ENCODE assay signal across 13 mouse cellular contexts in genomic region chr3:56045659-56046336, GRCm38 (mm10).
DNase-seq lines count a peak whose midpoint lies in the region; ATAC-seq and TF ChIP-seq lines count a peak whose summit lies in the region.
"Had no signal": no experiment of that assay in that cellular context is flagged by ENCODE, and none has a peak within 500 bp of the region (broad histone marks: within the 10 kb centered on the region; RNA-seq: fewer than 3 reads in every experiment).

No protein-coding gene starts in this region.

- TF ChIP-seq CTCF in gastrocnemius, adult 2 months (IDR thresholded peaks at IDR 0.05), result no peak
- no peak for TF ChIP-seq CTCF in midbrain, postnatal 0 days (IDR thresholded peaks at IDR 0.05)

- no peak overlapping the region for H3K4me3 ChIP-seq in gastrocnemius, adult 2 months
- H3K4me3 ChIP-seq in lung, embryonic 16.5 days (ENCODE audit: low read length), result no peak overlapping the region
- H3K4me3 ChIP-seq in forebrain, embryonic 14.5 days (ENCODE audit: low read depth, low read length), result no peak overlapping the region
- no peak overlapping the region for H3K4me3 ChIP-seq in midbrain, postnatal 0 days (ENCODE audit: low read depth, low read length)
- H3K4me3 ChIP-seq: forebrain, embryonic 12.5 days; midbrain, embryonic 10.5 days had no signal

- H3K4me1 ChIP-seq in lung, embryonic 16.5 days (replicated peaks; ENCODE audit: control insufficient read depth, insufficient read depth, low read length), result peaks cover 7% of the 10 kb centered on the region
- H3K4me1 ChIP-seq in forebrain, embryonic 14.5 days (ENCODE audit: control insufficient read depth, insufficient read depth, low read length), result no peaks in the 10 kb centered on the region
- H3K4me1 ChIP-seq in midbrain, postnatal 0 days (ENCODE audit: insufficient read depth, low read length), result no peaks in the 10 kb centered on the region
- H3K4me1 ChIP-seq: forebrain, embryonic 12.5 days; midbrain, embryonic 10.5 days had no signal

- 47% methylated on average over 5 of the region's 5 CpGs for WGBS in lung, embryonic 16.5 days
- 91% methylated on average over 5 of the region's 5 CpGs for WGBS in forebrain, embryonic 14.5 days
- WGBS in midbrain, postnatal 0 days, result 94% methylated on average over 5 of the region's 5 CpGs

- H3K27me3 ChIP-seq in lung, embryonic 16.5 days (ENCODE audit: control insufficient read depth, insufficient read depth, low read depth, low read length), result no peaks in the 10 kb centered on the region
- no peaks in the 10 kb centered on the region for H3K27me3 ChIP-seq in forebrain, embryonic 14.5 days (replicated peaks; ENCODE audit: control insufficient read depth, insufficient read depth, low read length)
- no peaks in the 10 kb centered on the region for H3K27me3 ChIP-seq in midbrain, postnatal 0 days (ENCODE audit: insufficient read depth, low read length)
- H3K27me3 ChIP-seq: CH12.LX; forebrain, embryonic 12.5 days had no signal

- H3K9me3 ChIP-seq in lung, embryonic 16.5 days (ENCODE audit: control insufficient read depth, low read length), result no peaks in the 10 kb centered on the region
- H3K9me3 ChIP-seq in forebrain, embryonic 14.5 days (replicated peaks; ENCODE audit: control insufficient read depth, low read length), result no peaks in the 10 kb centered on the region
- no peaks in the 10 kb centered on the region for H3K9me3 ChIP-seq in midbrain, postnatal 0 days (ENCODE audit: low read length)
- H3K9me3 ChIP-seq: forebrain, embryonic 12.5 days; midbrain, embryonic 10.5 days had no signal

- peak; percentile 16 for DNase-seq in gastrocnemius, adult 2 months
- DNase-seq in gastrocnemius, postnatal 25 days, result no peak
- DNase-seq in 3T3-L1 (ENCODE audit: low read depth, low spot score), result peak; percentile 22
- peak; percentile 2 to 11 for DNase-seq in adrenal gland, postnatal 36 days
- DNase-seq in forebrain, embryonic 14.5 days (ENCODE audit: low spot score), result no peak
- no peak for DNase-seq in midbrain, postnatal 0 days (ENCODE audit: low spot score)
- DNase-seq in embryo, embryonic 10 days (ENCODE audit: low spot score), result no peak
- DNase-seq: gastrocnemius, postnatal 36 days; right cerebral cortex, postnatal 25 days had no signal

- H3K9ac ChIP-seq in lung, embryonic 16.5 days (ENCODE audit: low read length), result no peak overlapping the region
- H3K9ac ChIP-seq in forebrain, embryonic 14.5 days (ENCODE audit: low read length), result no peak overlapping the region
- H3K9ac ChIP-seq in midbrain, postnatal 0 days (replicated peaks; ENCODE audit: low read length, poor library complexity, severe bottlenecking), result no peak overlapping the region
- H3K9ac ChIP-seq: forebrain, embryonic 12.5 days had no signal

- peak; percentile 95 for ATAC-seq in lung, embryonic 16.5 days (ENCODE audit: low read depth)
- no peak for ATAC-seq in forebrain, embryonic 14.5 days
- no peak for ATAC-seq in midbrain, postnatal 0 days (ENCODE audit: low FRiP score)

- H3K27ac ChIP-seq in gastrocnemius, adult 2 months, result no peak overlapping the region
- peak overlapping the region; percentile 50 for H3K27ac ChIP-seq in lung, embryonic 16.5 days (ENCODE audit: low read length)
- no peak overlapping the region for H3K27ac ChIP-seq in forebrain, embryonic 14.5 days (ENCODE audit: low read depth, low read length)
- no peak overlapping the region for H3K27ac ChIP-seq in midbrain, postnatal 0 days (ENCODE audit: low read depth, low read length)
- H3K27ac ChIP-seq: forebrain, embryonic 12.5 days; midbrain, embryonic 10.5 days had no signal

- no peaks in the 10 kb centered on the region for H3K36me3 ChIP-seq in lung, embryonic 16.5 days (ENCODE audit: control insufficient read depth, insufficient read depth, low read length)
- H3K36me3 ChIP-seq in forebrain, embryonic 14.5 days (ENCODE audit: control insufficient read depth, insufficient read depth, low read length), result 0 out of 2 replicates have a peak, but pooled peaks cover 7% of the 10 kb centered on the region
- no peaks in the 10 kb centered on the region; the same call in 1 of the 2 replicates for H3K36me3 ChIP-seq in midbrain, postnatal 0 days (ENCODE audit: insufficient read depth, low read length)
- H3K36me3 ChIP-seq: forebrain, embryonic 12.5 days had no signal

- H3K4me2 ChIP-seq in lung, embryonic 16.5 days (ENCODE audit: low read depth, low read length), result no peak overlapping the region
- no peak overlapping the region for H3K4me2 ChIP-seq in forebrain, embryonic 14.5 days (ENCODE audit: low read length)
- no peak overlapping the region for H3K4me2 ChIP-seq in midbrain, postnatal 0 days (ENCODE audit: low read depth, low read length, poor library complexity, severe bottlenecking)
- H3K4me2 ChIP-seq: forebrain, embryonic 12.5 days had no signal

- intact Hi-C loops in gastrocnemius, adult 2 months (cut with DNase I), result no loop called here

Comparison
In these comparisons a context has a peak if more than half of its experiments do, and no peak if none do; other contexts are left out.
1. DNase-seq: peak in gastrocnemius, adult 2 months (single experiment), 3T3-L1 (single experiment) and adrenal gland, postnatal 36 days (2 of 2); none in gastrocnemius, postnatal 25 days (single experiment), forebrain, embryonic 14.5 days (single experiment), midbrain, postnatal 0 days (single experiment) and embryo, embryonic 10 days (single experiment).